Mouse (Mus musculus) forebrain, embryonic 12.5 days (tissue): ENCODE measurements around the gene Otop2. TPM values are rescaled to one million over a fixed set of nuclear protein-coding genes. Genes with fewer than 3 reads are reported as not detected.
A peak's percentile ranks its signal among the peaks of the same experiment; 100 is the strongest.

Source experiments
- ATAC-seq: fragments of 200-750 bp; cut with Nextera tagmentation; 2 replicates; pipeline ENCODE4 v1.8.0; 2017; ENCODE audit warnings: moderate TSS enrichment; ENCODE audit not compliant: low FRiP score
- H3K27ac ChIP-seq: fragments of 300-500 bp; sonication (generic); 2 replicates; pipeline ENCODE4 v1.5.1; 2016; ENCODE audit warnings: mild to moderate bottlenecking
- H3K27me3 ChIP-seq: fragments of 300-500 bp; sonication (generic); 2 replicates; pipeline ENCODE4 v1.6.1; 2016; ENCODE audit warnings: mild to moderate bottlenecking
- H3K36me3 ChIP-seq: fragments of 300-500 bp; sonication (generic); replicated peaks from 2 replicates; pipeline ENCODE4 v1.6.1; 2016; ENCODE audit warnings: mild to moderate bottlenecking
- H3K4me1 ChIP-seq: fragments of 300-500 bp; sonication (generic); 2 replicates; pipeline ENCODE4 v1.6.1; 2016
- H3K4me2 ChIP-seq: fragments of 300-500 bp; sonication (generic); 2 replicates; pipeline ENCODE4 v1.6.1; 2016; ENCODE audit warnings: mild to moderate bottlenecking, moderate library complexity
- H3K4me3 ChIP-seq: fragments of 300-500 bp; sonication (generic); replicated peaks from 2 replicates; pipeline ENCODE4 v1.5.1; 2016; ENCODE audit warnings: mild to moderate bottlenecking
- H3K9ac ChIP-seq: fragments of 300-500 bp; sonication (generic); 2 replicates; pipeline ENCODE4 v1.6.1; 2016; ENCODE audit warnings: mild to moderate bottlenecking
- H3K9me3 ChIP-seq: fragments of 300-500 bp; sonication (generic); 2 replicates; pipeline ENCODE4 v1.6.1; 2016
- WGBS: fragments of 180-500 bp; shearing (Covaris S2); methylation state at CpG from one replicate; pipeline ENCODE4 v1.1.7; 2016; 5-methylcytosine and 5-hydroxymethylcytosine counted together
- polyA plus RNA-seq: library from polyadenylated mRNA; unstranded; fragments of >200 nt; fragmentation: Nextera tagmentation; extraction: Ambion mirVana; gene quantifications from 2 replicates; pipeline ENCODE4 v1.2.1, GENCODE M21; 2016

Gene Otop2
- polyA plus RNA-seq, 1 experiment from 2014 or later: not detected

DNA sequence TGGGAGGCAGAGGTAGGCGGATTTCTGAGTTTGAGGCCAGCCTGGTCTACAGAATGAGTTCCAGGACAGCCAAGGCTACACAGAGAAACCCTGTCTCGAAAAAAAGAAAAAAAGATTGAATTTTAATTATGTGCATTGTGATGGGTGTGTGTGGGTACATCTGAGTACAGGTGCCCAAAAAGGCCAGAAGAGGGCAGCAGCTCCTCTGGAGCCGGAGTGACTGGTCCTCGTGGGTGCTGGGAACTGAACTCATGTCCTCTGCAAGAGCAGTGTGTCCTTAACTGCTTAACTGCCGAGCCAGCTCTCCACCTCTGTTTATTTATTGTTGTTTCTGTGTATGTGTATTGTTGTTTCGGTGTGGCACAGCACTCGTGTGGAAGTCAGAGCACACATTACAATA is 70.9 kb downstream of the Otop2 start:
- peaks cover 32% of the 10 kb centered on the region for H3K27me3 ChIP-seq
- 88% methylated on average over 7 of the region's 7 CpGs for WGBS
- H3K9ac ChIP-seq: no peak overlapping the region
- no peak overlapping the region for H3K4me2 ChIP-seq
- 0 out of 2 replicates have a peak, but pooled peaks cover 3% of the 10 kb centered on the region for H3K9me3 ChIP-seq
- no peak for ATAC-seq
- H3K27ac ChIP-seq: no peak overlapping the region
- peaks cover 26% of the 10 kb centered on the region for H3K4me1 ChIP-seq
- no peak overlapping the region for H3K4me3 ChIP-seq
- H3K36me3 ChIP-seq: no peaks in the 10 kb centered on the region

DNA sequence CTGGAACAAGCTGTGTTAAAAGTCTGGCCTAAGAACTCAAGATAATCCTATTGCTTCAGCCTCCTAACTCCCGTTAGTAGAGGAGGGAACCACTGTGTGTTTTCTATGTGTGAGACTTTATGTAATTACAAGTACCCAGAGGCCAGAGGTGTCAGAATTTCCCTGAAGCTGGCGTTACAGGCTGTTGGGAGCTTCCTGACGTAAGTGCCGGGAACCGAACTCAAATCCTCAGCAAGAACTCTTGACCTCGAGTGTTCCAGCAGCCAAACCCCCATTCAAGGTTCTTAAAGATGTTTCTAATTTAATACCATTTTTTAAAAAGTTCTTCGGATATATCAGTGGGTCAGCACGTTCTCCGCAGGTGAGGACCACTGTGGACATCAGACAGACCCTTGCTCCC is 74.3 kb downstream of the Otop2 start:
- peak overlapping the region; percentile 87 for H3K4me3 ChIP-seq
- 0 out of 2 replicates have a peak overlapping the region, but pooled peaks have one; percentile 40 for H3K9ac ChIP-seq
- ATAC-seq: no peak
- no peaks in the 10 kb centered on the region for H3K36me3 ChIP-seq
- H3K27me3 ChIP-seq: peaks cover 5% of the 10 kb centered on the region; the same call in 1 of the 2 replicates
- peak overlapping the region; percentile 94; the same call in 1 of the 2 replicates for H3K27ac ChIP-seq
- 0 out of 2 replicates have a peak, but pooled peaks cover 3% of the 10 kb centered on the region for H3K9me3 ChIP-seq
- 11% methylated on average over 9 of the region's 9 CpGs for WGBS
- peaks cover 46% of the 10 kb centered on the region for H3K4me1 ChIP-seq
- peak overlapping the region; percentile 76 for H3K4me2 ChIP-seq

Other genes starting within 250 kb of the Otop2 start
- not detected in 2 replicates for gene Cd300e, start 245.0 kb upstream of the Otop2 start, polyA plus RNA-seq
- gene Rab37, start 215.7 kb upstream of the Otop2 start, polyA plus RNA-seq: 0.80 and 1.2 TPM in 2 replicates
- 0.19 TPM in 1 of 2 replicates, not detected in the other for gene Cd300lf, start 173.2 kb upstream of the Otop2 start, polyA plus RNA-seq
- 31.3 and 32.2 TPM in 2 replicates for gene Slc9a3r1, start 143.8 kb upstream of the Otop2 start, polyA plus RNA-seq
- 7.9 and 8.4 TPM in 2 replicates for gene Tmem104, start 119.7 kb upstream of the Otop2 start, polyA plus RNA-seq
- 16.0 and 16.6 TPM in 2 replicates for gene Nat9, start 119.3 kb upstream of the Otop2 start, polyA plus RNA-seq
- 0.08 TPM in 1 of 2 replicates, not detected in the other for gene Grin2c, start 39.9 kb upstream of the Otop2 start, polyA plus RNA-seq
- 16.9 and 17.4 TPM in 2 replicates for gene Fdxr, start 30.1 kb upstream of the Otop2 start, polyA plus RNA-seq
- gene Fads6, start 9.5 kb upstream of the Otop2 start, polyA plus RNA-seq: 0.26 and 0.37 TPM in 2 replicates
- not detected in 2 replicates for gene Ush1g, start 14.9 kb downstream of the Otop2 start, polyA plus RNA-seq
- not detected in 2 replicates for gene Otop3, start 27.6 kb downstream of the Otop2 start, polyA plus RNA-seq
- 33.7 and 36.4 TPM in 2 replicates for gene Hid1, start 60.6 kb downstream of the Otop2 start, polyA plus RNA-seq
- 28.3 and 29.6 TPM in 2 replicates for gene Cdr2l, start 74.8 kb downstream of the Otop2 start, polyA plus RNA-seq
- 222 and 232 TPM in 2 replicates for gene Mrpl58, start 96.6 kb downstream of the Otop2 start, polyA plus RNA-seq
- 843 and 857 TPM in 2 replicates for gene Atp5h, start 112.8 kb downstream of the Otop2 start, polyA plus RNA-seq
- gene Kctd2, start 113.0 kb downstream of the Otop2 start, polyA plus RNA-seq: 23.9 and 29.8 TPM in 2 replicates
- gene Trim80, start 133.4 kb downstream of the Otop2 start, polyA plus RNA-seq: not detected in 2 replicates
- gene Slc16a5, start 155.3 kb downstream of the Otop2 start, polyA plus RNA-seq: not detected in 2 replicates
- gene Armc7, start 168.5 kb downstream of the Otop2 start, polyA plus RNA-seq: 10.9 and 11.0 TPM in 2 replicates
- gene Nt5c, start 184.7 kb downstream of the Otop2 start, polyA plus RNA-seq: 72.0 and 80.3 TPM in 2 replicates
- gene Jpt1, start 207.2 kb downstream of the Otop2 start, polyA plus RNA-seq: 1,151 and 1,196 TPM in 2 replicates
- 1,429 and 1,474 TPM in 2 replicates for gene Sumo2, start 229.1 kb downstream of the Otop2 start, polyA plus RNA-seq